Comparison of ENCODE assay signal across 8 mouse cellular contexts in genomic region chr17:87974629-87975228, GRCm38 (mm10). TPM values are rescaled to one million over a fixed set of nuclear protein-coding genes. Genes with fewer than 3 reads are reported as not detected.
DNase-seq lines count a peak whose midpoint lies in the region; ATAC-seq and TF ChIP-seq lines count a peak whose summit lies in the region.

Msh6 (plus strand) TSS chr17:87975062.

- CTCF ChIA-PET in Patski (lab: Charles Lee): interaction anchor here (1.0 to 1.6 kb wide), 3 partner anchors 12 to 283 kb away, joined by 3 to 4 read pairs (median 3); no protein-coding TSS in a partner anchor

- 0% methylated on average over 60 of the region's 63 CpGs for WGBS in hindbrain, embryonic 15.5 days

- H3K4me2 ChIP-seq in hindbrain, embryonic 15.5 days: peak within 1 kb of the TSS; percentile 87

- H3K4me1 ChIP-seq in hindbrain, embryonic 15.5 days (replicated peaks): peaks cover 18% of the 10 kb centered on the region

- no peaks in the 10 kb centered on the region for H3K27me3 ChIP-seq in Patski
- H3K27me3 ChIP-seq in hindbrain, embryonic 15.5 days: no peaks in the 10 kb centered on the region

- H3K4me3 ChIP-seq in hindbrain, embryonic 15.5 days: peak within 1 kb of the TSS; percentile 100

- DNase-seq in Patski (ENCODE audit: low read depth, low spot score): peak; percentile 41
- peak; percentile 91 to 92 for DNase-seq in cerebellum, postnatal 14 days
- peak; percentile 53 to 68 for DNase-seq in frontal cortex, postnatal 25 days (ENCODE audit: low spot score in 2 of 2)
- DNase-seq in left cerebral cortex, adult 11 months (ENCODE audit: low spot score): peak; percentile 71
- DNase-seq in lung, postnatal 4 days: peak; percentile 88 to 92
- peak; percentile 87 for DNase-seq in retina, postnatal 7 days (ENCODE audit: low read depth, low spot score)
- DNase-seq in urinary bladder, adult 2 months (ENCODE audit: low spot score): peak; percentile 79

- no peaks in the 10 kb centered on the region for H3K36me3 ChIP-seq in hindbrain, embryonic 15.5 days

- H3K27ac ChIP-seq in hindbrain, embryonic 15.5 days (replicated peaks): peak within 1 kb of the TSS; percentile 89

- peak within 1 kb of the TSS; percentile 91 for H3K9ac ChIP-seq in hindbrain, embryonic 15.5 days

- TF ChIP-seq CTCF in Patski (IDR thresholded peaks at IDR 0.05): no peak

- peak; percentile 95 for ATAC-seq in Patski
- ATAC-seq in hindbrain, embryonic 15.5 days (ENCODE audit: low FRiP score, low read depth): peak; percentile 99

- in situ Hi-C loops in Patski (cut with MboI; ENCODE audit: low pct_unique_long_range_greater_than_20kb): no loop called here

- no peaks in the 10 kb centered on the region for H3K9me3 ChIP-seq in hindbrain, embryonic 15.5 days

- POLR2A ChIA-PET in Patski (lab: Charles Lee): no interaction called here

RNA-seq across cellular contexts. Expression of gene Msh6, which starts in this region (rescaled TPM):
- 31.6 TPM for polyA plus RNA-seq in Patski (2021)
- polyA plus RNA-seq in hindbrain, embryonic 15.5 days (2015; fragmentation: Nextera tagmentation; extraction: Ambion mirVana): 29.6 and 31.8 TPM in 2 replicates
- polyA plus RNA-seq in urinary bladder, adult 2 months (2012; rRNA removed): 7.1 and 9.6 TPM in 2 replicates

Comparison
In these comparisons a context has a peak if more than half of its experiments do, and no peak if none do; other contexts are left out.
1. Peak in every context shown above with its lines: DNase-seq, ATAC-seq, H3K4me3 ChIP-seq and H3K27ac ChIP-seq.
2. DNase-seq: peak in every context shown above with its lines; median percentile 92 in cerebellum, postnatal 14 days; 90 in lung, postnatal 4 days; 87 in retina, postnatal 7 days; 79 in urinary bladder, adult 2 months; 71 in left cerebral cortex, adult 11 months; 60 in frontal cortex, postnatal 25 days; 41 in Patski.